Mouse (Mus musculus) liver, embryonic 15.5 days (tissue): ENCODE measurements around the gene Baz2b. TPM values are rescaled to one million over a fixed set of nuclear protein-coding genes. Genes with fewer than 3 reads are reported as not detected.

ENCODE experiments used
- ATAC-seq: fragments of 200-750 bp; cut with Nextera tagmentation; 2 replicates; pipeline ENCODE4 v1.8.0; 2017; ENCODE audit warnings: moderate number of reproducible peaks, mild to moderate bottlenecking, moderate library complexity; ENCODE audit not compliant: insufficient read depth
- H3K27ac ChIP-seq: fragments of 300-500 bp; sonication (generic); replicated peaks from 2 replicates; pipeline ENCODE4 v1.5.1; 2015; ENCODE audit warnings: mild to moderate bottlenecking, inconsistent platforms
- H3K27me3 ChIP-seq: fragments of 300-500 bp; sonication (generic); 2 replicates; pipeline ENCODE4 v1.6.1; 2015; ENCODE audit warnings: mild to moderate bottlenecking, inconsistent platforms
- H3K36me3 ChIP-seq: fragments of 300-500 bp; sonication (generic); replicated peaks from 2 replicates; pipeline ENCODE4 v1.6.1; 2015; ENCODE audit warnings: moderate library complexity, mild to moderate bottlenecking, inconsistent platforms
- H3K4me1 ChIP-seq: fragments of 300-500 bp; sonication (generic); replicated peaks from 2 replicates; pipeline ENCODE4 v1.6.1; 2015; ENCODE audit warnings: inconsistent platforms
- H3K4me2 ChIP-seq: fragments of 300-500 bp; sonication (generic); 2 replicates; pipeline ENCODE4 v1.6.1; 2015; ENCODE audit warnings: moderate library complexity, mild to moderate bottlenecking, inconsistent platforms
- H3K4me3 ChIP-seq: fragments of 300-500 bp; sonication (generic); replicated peaks from 2 replicates; pipeline ENCODE4 v1.5.1; 2015; ENCODE audit warnings: mild to moderate bottlenecking, inconsistent platforms
- H3K9ac ChIP-seq: fragments of 300-500 bp; sonication (generic); 2 replicates; pipeline ENCODE4 v1.6.1; 2015; ENCODE audit warnings: moderate library complexity, mild to moderate bottlenecking, inconsistent platforms
- H3K9me3 ChIP-seq: fragments of 300-500 bp; sonication (generic); replicated peaks from 2 replicates; pipeline ENCODE4 v1.6.1; 2016; ENCODE audit warnings: inconsistent platforms
- WGBS: fragments of 180-500 bp; shearing (Covaris S2); methylation state at CpG from one replicate; pipeline ENCODE4 v1.1.7; 2015; ENCODE audit warnings: mixed read lengths; ENCODE audit not compliant: insufficient replicate concordance; 5-methylcytosine and 5-hydroxymethylcytosine counted together
- polyA plus RNA-seq: library from polyadenylated mRNA; unstranded; fragments of >200 nt; fragmentation: Nextera tagmentation; extraction: Ambion mirVana; gene quantifications from 2 replicates; pipeline ENCODE4 v1.2.1, GENCODE M21; 2015

The Baz2b gene
- polyA plus RNA-seq, 1 experiment from 2014 or later, result 14.8 TPM

DNA sequence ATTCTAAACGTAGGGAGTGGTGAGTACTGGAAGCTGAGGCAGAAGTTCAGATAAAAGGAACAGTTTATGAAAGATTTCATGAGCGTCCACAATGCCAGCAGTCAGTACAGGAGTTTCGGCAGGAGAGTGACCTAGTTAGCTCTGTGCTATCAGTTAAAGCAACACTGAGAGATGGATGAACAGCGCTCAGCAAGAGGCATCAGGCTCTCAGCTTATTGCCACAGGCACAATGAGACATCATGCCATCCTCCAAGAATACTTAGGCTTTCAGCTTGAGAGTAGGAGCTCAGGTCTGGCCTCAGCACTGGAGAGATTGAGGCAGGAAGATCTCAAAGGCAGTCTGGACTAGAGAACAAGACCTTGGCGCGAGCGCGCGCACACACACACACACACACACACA, 160.3 kb downstream of the Baz2b start:
- WGBS, result 84% methylated on average over 9 of the region's 9 CpGs
- Histone ChIP-seq H3K27me3 (no peaks in the 10 kb centered on the region), H3K4me1 (peaks cover 28% of the 10 kb centered on the region), H3K4me3 (no peak overlapping the region), H3K4me2 (no peak overlapping the region), H3K27ac (no peak overlapping the region), H3K9me3 (no peaks in the 10 kb centered on the region), H3K9ac (no peak overlapping the region), H3K36me3 (peaks cover 4% of the 10 kb centered on the region; the same call in 1 of the 2 replicates)
- no peak for ATAC-seq

GRCm38 (mm10) chr2:60045995-60046394, 163.6 kb downstream of the Baz2b start:
- Histone ChIP-seq H3K9me3 (no peaks in the 10 kb centered on the region), H3K27me3 (no peaks in the 10 kb centered on the region), H3K4me2 (no peak overlapping the region), H3K4me1 (peaks cover 23% of the 10 kb centered on the region), H3K9ac (no peak overlapping the region), H3K27ac (no peak overlapping the region; the same call in 1 of the 2 replicates), H3K36me3 (peaks cover 4% of the 10 kb centered on the region; the same call in 1 of the 2 replicates), H3K4me3 (no peak overlapping the region)
- ATAC-seq, result peak; percentile 28; the same call in 1 of the 2 replicates
- WGBS, result 5% methylated on average over 1 of the region's 1 CpGs

DNA sequence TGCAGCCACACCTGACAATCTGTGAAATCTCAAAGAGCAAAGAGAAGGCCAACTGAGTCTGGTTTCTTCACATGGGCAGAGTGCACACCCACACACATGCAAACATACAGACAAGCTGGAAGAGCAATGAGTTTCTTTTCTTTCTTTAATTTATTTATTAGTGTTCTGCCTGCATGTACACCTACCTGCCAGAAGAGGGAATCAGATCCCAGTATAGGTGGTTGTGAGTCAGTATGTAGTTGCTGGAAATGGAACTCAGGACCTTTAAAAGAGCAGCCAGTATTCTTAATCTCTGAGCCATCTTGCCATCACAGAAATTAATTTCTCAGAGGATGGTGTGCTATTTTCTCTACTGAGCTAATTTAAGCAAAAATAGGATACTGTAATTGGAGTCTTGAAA, 164.7 kb downstream of the Baz2b start:
- Histone ChIP-seq H3K9me3 (no peaks in the 10 kb centered on the region), H3K9ac (no peak overlapping the region), H3K4me3 (no peak overlapping the region), H3K4me2 (no peak overlapping the region), H3K36me3 (peaks cover 4% of the 10 kb centered on the region; the same call in 1 of the 2 replicates), H3K4me1 (peaks cover 13% of the 10 kb centered on the region), H3K27me3 (no peaks in the 10 kb centered on the region), H3K27ac (no peak overlapping the region)
- ATAC-seq, result no peak

- ATAC-seq, result no peak
- Histone ChIP-seq H3K4me2 (no peak overlapping the region), H3K9me3 (no peaks in the 10 kb centered on the region), H3K9ac (no peak overlapping the region), H3K27me3 (no peaks in the 10 kb centered on the region), H3K4me3 (no peak overlapping the region), H3K36me3 (peaks cover 4% of the 10 kb centered on the region; the same call in 1 of the 2 replicates), H3K4me1 (peaks cover 11% of the 10 kb centered on the region), H3K27ac (no peak overlapping the region)
- WGBS, result 63% methylated on average over 2 of the region's 2 CpGs
Observed at GRCm38 (mm10) chr2:60044540-60044939, 165.1 kb downstream of the Baz2b start.

DNA sequence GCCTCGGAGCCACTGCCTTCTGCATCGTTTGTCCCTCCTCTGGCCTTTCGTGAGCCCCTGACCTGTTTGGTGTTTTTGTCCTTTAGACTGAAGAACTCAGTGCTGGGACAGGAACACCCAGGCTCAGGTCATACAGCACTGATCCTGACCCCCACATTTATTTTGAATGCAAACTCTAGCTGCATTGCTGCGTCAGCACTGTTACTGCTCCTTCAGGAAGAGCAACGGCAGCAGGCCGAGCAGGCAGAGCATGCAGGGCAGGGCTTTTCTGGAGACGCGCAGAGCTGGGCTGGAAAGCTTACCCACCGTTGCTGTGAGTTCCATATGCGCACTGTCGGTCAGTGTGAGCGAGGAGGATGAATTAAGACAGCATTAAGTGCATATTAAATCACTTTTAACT, 166.9 kb downstream of the Baz2b start:
- Histone ChIP-seq H3K4me3 (no peak overlapping the region), H3K36me3 (peaks cover 4% of the 10 kb centered on the region; the same call in 1 of the 2 replicates), H3K4me2 (no peak overlapping the region), H3K9me3 (no peaks in the 10 kb centered on the region), H3K27ac (no peak overlapping the region; the same call in 1 of the 2 replicates), H3K4me1 (peaks cover 11% of the 10 kb centered on the region), H3K27me3 (no peaks in the 10 kb centered on the region), H3K9ac (no peak overlapping the region)
- no peak for ATAC-seq
- 86% methylated on average over 12 of the region's 12 CpGs for WGBS

DNA sequence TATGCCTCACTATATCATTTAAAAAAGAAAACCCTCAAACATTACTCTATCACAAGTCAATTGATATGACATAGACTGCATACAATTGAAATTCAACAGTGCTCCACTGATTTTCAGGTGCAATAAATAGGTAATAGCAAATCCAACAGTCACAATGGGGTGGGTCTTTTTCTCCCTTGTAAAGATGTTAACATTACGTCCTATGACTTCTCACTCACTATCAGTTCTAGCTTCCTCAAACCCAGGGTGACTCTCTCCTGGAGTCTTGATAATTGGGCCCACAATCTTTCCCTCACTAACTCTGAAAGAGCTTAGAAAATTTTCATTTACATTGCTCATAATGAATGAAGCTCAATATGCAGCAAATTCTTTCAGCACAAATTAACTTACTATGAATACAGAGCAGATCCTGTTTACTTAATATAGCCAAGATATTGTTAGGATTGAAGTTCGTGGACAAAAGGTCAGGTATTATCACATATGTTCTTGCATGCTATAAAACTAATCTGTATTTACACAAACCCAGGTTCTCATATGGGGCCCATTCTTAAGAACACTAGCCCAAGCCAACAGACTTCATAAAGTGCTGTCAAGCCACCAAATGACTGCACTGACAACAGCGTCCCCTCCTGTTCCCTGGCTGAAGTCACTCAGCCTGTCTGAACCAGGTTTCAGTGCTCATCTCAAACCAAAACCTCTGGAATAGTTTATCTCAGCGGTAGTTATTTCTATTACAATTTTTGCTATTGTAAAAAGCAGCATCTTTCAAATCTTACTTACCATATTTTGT, 168.0 kb downstream of the Baz2b start:
- ATAC-seq, result no peak
- H3K27ac ChIP-seq, result no peak overlapping the region
- WGBS, result 63% methylated on average over 4 of the region's 4 CpGs

GRCm38 (mm10) chr2:60040162-60040561, 169.5 kb downstream of the Baz2b start:
- H3K36me3 ChIP-seq, result peaks cover 4% of the 10 kb centered on the region; the same call in 1 of the 2 replicates
- no peaks in the 10 kb centered on the region for H3K27me3 ChIP-seq
- H3K4me3 ChIP-seq, result no peak overlapping the region
- H3K4me1 ChIP-seq, result peaks cover 7% of the 10 kb centered on the region
- H3K9me3 ChIP-seq, result no peaks in the 10 kb centered on the region
- H3K4me2 ChIP-seq, result no peak overlapping the region
- H3K9ac ChIP-seq, result no peak overlapping the region
- WGBS, result 80% methylated on average over 3 of the region's 3 CpGs
- no peak for ATAC-seq
- no peak overlapping the region for H3K27ac ChIP-seq

More for the DNA sequence above, 168.0 kb downstream of the Baz2b start:
- Histone ChIP-seq H3K9ac (no peak overlapping the region), H3K27me3 (no peaks in the 10 kb centered on the region), H3K36me3 (peaks cover 4% of the 10 kb centered on the region; the same call in 1 of the 2 replicates), H3K4me2 (no peak overlapping the region), H3K4me1 (peaks cover 17% of the 10 kb centered on the region), H3K4me3 (no peak overlapping the region), H3K9me3 (no peaks in the 10 kb centered on the region)

DNA sequence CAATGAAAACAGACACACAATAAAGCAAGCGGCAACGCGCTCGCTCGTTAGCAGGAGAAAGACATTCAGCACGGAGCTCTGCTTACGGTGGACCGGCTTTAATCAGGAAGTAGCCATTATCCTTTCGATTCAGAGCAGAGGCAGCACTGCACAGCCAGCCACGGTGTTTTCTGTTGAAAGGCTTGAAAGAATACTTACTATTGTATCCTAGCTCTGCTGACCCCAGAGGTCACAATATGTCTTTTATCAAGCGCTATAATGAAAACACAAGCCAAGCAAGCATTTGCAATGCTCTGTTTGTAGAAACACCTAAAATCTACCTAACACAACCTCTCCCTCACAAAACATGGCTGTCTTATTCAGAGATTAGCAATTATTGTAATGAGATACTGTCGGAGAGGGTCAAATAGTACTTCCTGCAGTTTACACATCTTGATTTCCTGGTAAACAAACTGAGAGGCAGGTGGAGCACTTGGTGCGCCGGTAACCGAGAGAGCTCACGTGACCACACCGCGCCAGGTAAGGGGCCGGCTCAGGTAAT, 172.6 kb downstream of the Baz2b start:
- peak; percentile 31; the same call in 1 of the 2 replicates for ATAC-seq
- 4% methylated on average over 19 of the region's 19 CpGs for WGBS
- H3K4me2 ChIP-seq, result peak overlapping the region; percentile 74

DNA sequence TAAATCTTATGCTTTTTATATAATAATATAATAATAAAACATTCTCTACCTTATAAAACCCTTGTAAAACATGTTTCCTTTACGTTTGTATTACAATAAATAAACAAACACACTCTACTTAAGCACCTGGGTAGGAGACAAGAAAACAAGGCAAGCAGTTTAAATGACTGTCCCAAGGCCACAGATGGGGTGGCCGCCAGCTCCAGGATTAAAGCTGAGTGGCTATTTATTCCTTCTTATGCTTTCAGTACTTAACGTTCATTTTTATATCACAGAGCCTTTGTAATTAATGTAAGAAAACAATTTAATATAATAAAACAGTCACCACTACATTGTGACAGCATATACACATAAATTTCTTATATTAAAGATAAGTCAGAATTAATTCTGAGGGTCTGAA, 173.3 kb downstream of the Baz2b start:
- ATAC-seq, result no peak
- Histone ChIP-seq H3K27me3 (no peaks in the 10 kb centered on the region), H3K9me3 (no peaks in the 10 kb centered on the region), H3K36me3 (no peaks in the 10 kb centered on the region), H3K9ac (no peak overlapping the region), H3K4me3 (no peak overlapping the region), H3K4me1 (peaks cover 7% of the 10 kb centered on the region), H3K4me2 (no peak overlapping the region), H3K27ac (no peak overlapping the region)
- WGBS, result 64% methylated on average over 3 of the region's 3 CpGs

More for the DNA sequence above, 172.6 kb downstream of the Baz2b start:
- Histone ChIP-seq H3K9me3 (no peaks in the 10 kb centered on the region), H3K4me1 (peaks cover 7% of the 10 kb centered on the region), H3K27ac (0 out of 2 replicates have a peak overlapping the region, but pooled peaks have one; percentile 45), H3K27me3 (no peaks in the 10 kb centered on the region), H3K9ac (peak overlapping the region; percentile 33), H3K36me3 (no peaks in the 10 kb centered on the region), H3K4me3 (peak overlapping the region; percentile 60)

- Histone ChIP-seq H3K4me2 (no peak overlapping the region), H3K36me3 (no peaks in the 10 kb centered on the region), H3K4me1 (no peaks in the 10 kb centered on the region), H3K27ac (no peak overlapping the region), H3K4me3 (no peak overlapping the region), H3K9ac (no peak overlapping the region), H3K27me3 (no peaks in the 10 kb centered on the region), H3K9me3 (no peaks in the 10 kb centered on the region)
- WGBS, result 79% methylated on average over 3 of the region's 3 CpGs
- ATAC-seq, result no peak
Observed at GRCm38 (mm10) chr2:60030991-60031390, 178.6 kb downstream of the Baz2b start.

GRCm38 (mm10) chr2:60029020-60029419, 180.6 kb downstream of the Baz2b start:
- Histone ChIP-seq H3K27me3 (no peaks in the 10 kb centered on the region), H3K4me1 (no peaks in the 10 kb centered on the region), H3K4me3 (no peak overlapping the region), H3K4me2 (no peak overlapping the region), H3K36me3 (no peaks in the 10 kb centered on the region), H3K27ac (no peak overlapping the region), H3K9me3 (no peaks in the 10 kb centered on the region), H3K9ac (no peak overlapping the region)
- 75% methylated on average over 5 of the region's 5 CpGs for WGBS
- ATAC-seq, result no peak
